In genomic region chr11:5346845-5347640, GRCm38 (mm10) we compare ENCODE assay signal across 13 mouse cellular contexts.
DNase-seq lines count a peak whose midpoint lies in the region; ATAC-seq and TF ChIP-seq lines count a peak whose summit lies in the region.
"Had no signal": no experiment of that assay in that cellular context is flagged by ENCODE, and none has a peak within 500 bp of the region (broad histone marks: within the 10 kb centered on the region; RNA-seq: fewer than 3 reads in every experiment).

No protein-coding gene starts in this region.

- no peak for DNase-seq in heart, postnatal 0 days (ENCODE audit: low spot score)
- DNase-seq in heart, adult 2 months: no peak
- peak; percentile 37 for DNase-seq in 416B (ENCODE audit: low read depth)
- peak; percentile 57 for DNase-seq in lung, postnatal 0 days (ENCODE audit: low spot score)
- DNase-seq in frontal cortex, postnatal 14 days (ENCODE audit: low spot score in 2 of 2): no peak
- DNase-seq in frontal cortex, postnatal 36 days (ENCODE audit: low spot score in 2 of 2): no peak
- DNase-seq: cerebellum, adult 9-10 months had no signal

- H3K27ac ChIP-seq in heart, postnatal 0 days (ENCODE audit: low read depth): peak overlapping the region; percentile 18; the same call in 1 of the 2 replicates
- no peak overlapping the region for H3K27ac ChIP-seq in heart, adult 2 months
- H3K27ac ChIP-seq in brown adipose tissue, adult 24 weeks (replicated peaks; ENCODE audit: low read depth, low read length): peak overlapping the region; percentile 49; the same call in 1 of the 2 replicates
- H3K27ac ChIP-seq in lung, postnatal 0 days (ENCODE audit: low read length): peak overlapping the region; percentile 59
- H3K27ac ChIP-seq: hindbrain, postnatal 0 days; limb, embryonic 15.5 days had no signal

- H3K4me3 ChIP-seq in heart, postnatal 0 days (ENCODE audit: low read depth, low read length): no peak overlapping the region
- no peak overlapping the region for H3K4me3 ChIP-seq in heart, adult 2 months
- H3K4me3 ChIP-seq in brown adipose tissue, adult 24 weeks (ENCODE audit: insufficient read depth, low read depth, low read length): no peak overlapping the region
- H3K4me3 ChIP-seq in lung, postnatal 0 days (ENCODE audit: low read depth, low read length): no peak overlapping the region
- H3K4me3 ChIP-seq: limb, embryonic 15.5 days; megakaryocyte, embryonic 14.5 days had no signal

- intact Hi-C loops in heart, adult 2 months (cut with DNase I): no loop called here

- no peaks in the 10 kb centered on the region for H3K27me3 ChIP-seq in heart, postnatal 0 days (ENCODE audit: control insufficient read depth, insufficient read depth, low read length)
- no peaks in the 10 kb centered on the region for H3K27me3 ChIP-seq in heart, adult 2 months (ENCODE audit: control insufficient read depth, insufficient read depth, low read length)
- H3K27me3 ChIP-seq in lung, postnatal 0 days (replicated peaks; ENCODE audit: insufficient read depth, low read length): no peaks in the 10 kb centered on the region
- H3K27me3 ChIP-seq: limb, embryonic 15.5 days; megakaryocyte, embryonic 14.5 days had no signal

- H3K9ac ChIP-seq in heart, postnatal 0 days (replicated peaks; ENCODE audit: low read depth, low read length): no peak overlapping the region
- no peak overlapping the region for H3K9ac ChIP-seq in heart, adult 2 months (ENCODE audit: low read depth, low read length)
- H3K9ac ChIP-seq in lung, postnatal 0 days (replicated peaks; ENCODE audit: low read depth): no peak overlapping the region
- H3K9ac ChIP-seq: limb, embryonic 15.5 days had no signal

- H3K36me3 ChIP-seq in heart, postnatal 0 days (replicated peaks; ENCODE audit: control insufficient read depth, insufficient read depth, low read length): no peaks in the 10 kb centered on the region
- H3K36me3 ChIP-seq in heart, adult 2 months (ENCODE audit: control insufficient read depth, insufficient read depth, low read length): no peaks in the 10 kb centered on the region
- H3K36me3 ChIP-seq in lung, postnatal 0 days (ENCODE audit: insufficient read depth, low read length): no peaks in the 10 kb centered on the region
- H3K36me3 ChIP-seq: limb, embryonic 15.5 days had no signal

- no peaks in the 10 kb centered on the region for H3K9me3 ChIP-seq in heart, postnatal 0 days (replicated peaks; ENCODE audit: control insufficient read depth, low read length)
- H3K9me3 ChIP-seq in lung, postnatal 0 days (ENCODE audit: low read length): no peaks in the 10 kb centered on the region
- H3K9me3 ChIP-seq: limb, embryonic 15.5 days; megakaryocyte, embryonic 14.5 days had no signal

- TF ChIP-seq EP300 in heart, postnatal 0 days (IDR thresholded peaks at IDR 0.05; ENCODE audit: low read depth): no peak
- no peak for TF ChIP-seq EP300 in heart, adult 2 months (IDR thresholded peaks at IDR 0.05; ENCODE audit: insufficient read depth, low read depth, low read length)
- no peak for TF ChIP-seq EP300 in lung, postnatal 0 days (IDR thresholded peaks at IDR 0.05)

- no peak for TF ChIP-seq CTCF in heart, postnatal 0 days (IDR thresholded peaks at IDR 0.05; ENCODE audit: low read depth)
- no peak for TF ChIP-seq CTCF in heart, adult 2 months (IDR thresholded peaks at IDR 0.05)
- TF ChIP-seq CTCF in lung, postnatal 0 days (IDR thresholded peaks at IDR 0.05): no peak

- H3K4me1 ChIP-seq in heart, postnatal 0 days (ENCODE audit: control insufficient read depth, insufficient read depth): 0 out of 2 replicates have a peak, but pooled peaks cover 11% of the 10 kb centered on the region
- H3K4me1 ChIP-seq in heart, adult 2 months (ENCODE audit: control insufficient read depth, insufficient read depth, low read length): no peaks in the 10 kb centered on the region; the same call in 1 of the 2 replicates
- H3K4me1 ChIP-seq in brown adipose tissue, adult 24 weeks (ENCODE audit: control insufficient read depth, insufficient read depth, insufficient read length, low read length): peaks cover 7% of the 10 kb centered on the region; the same call in 1 of the 2 replicates
- H3K4me1 ChIP-seq in lung, postnatal 0 days (ENCODE audit: insufficient read depth, low read depth, low read length): peaks cover 13% of the 10 kb centered on the region; the same call in 1 of the 2 replicates

- ATAC-seq in heart, postnatal 0 days (ENCODE audit: insufficient read depth, low read depth): no peak
- ATAC-seq in lung, postnatal 0 days: peak; percentile 54
- ATAC-seq: CD4-positive, CD25-positive, alpha-beta regulatory T cell, adult 4 months; forebrain, embryonic 16.5 days; hindbrain, postnatal 0 days had no signal

- H3K79me2 ChIP-seq in heart, adult 2 months (replicated peaks; ENCODE audit: control insufficient read depth, insufficient read depth, low read length): no peaks in the 10 kb centered on the region

- no peak for TF ChIP-seq POLR2A in heart, adult 2 months (IDR thresholded peaks at IDR 0.05; ENCODE audit: insufficient read depth, low read depth, low read length)

- H3K4me2 ChIP-seq in heart, postnatal 0 days (ENCODE audit: low read depth, low read length): no peak overlapping the region
- no peak overlapping the region for H3K4me2 ChIP-seq in lung, postnatal 0 days (replicated peaks; ENCODE audit: low read depth, low read length)
- H3K4me2 ChIP-seq: limb, embryonic 15.5 days had no signal

- WGBS in heart, postnatal 0 days: 57% methylated on average over 4 of the region's 4 CpGs
- WGBS in heart, adult 2 months: 52% methylated on average over 4 of the region's 4 CpGs
- 22% methylated on average over 4 of the region's 4 CpGs for WGBS in lung, postnatal 0 days

Comparison
In these comparisons a context has a peak if more than half of its experiments do, and no peak if none do; other contexts are left out.
1. DNase-seq: peak in 416B (single experiment) and lung, postnatal 0 days (single experiment); none in heart, postnatal 0 days (single experiment), heart, adult 2 months (0 of 2), frontal cortex, postnatal 14 days (0 of 2) and frontal cortex, postnatal 36 days (0 of 2).